Mouse (Mus musculus): ENCODE results near the gene Arntl.
A peak's percentile ranks its signal among the peaks of the same experiment; 100 is the strongest.

The Arntl gene

GRCm38 (mm10) chr7:113206644-113207470 is at the start of gene Arntl:
Arntl (plus strand) TSS chr7:113207465.
- peak; percentile 90 to 91 for DNase-seq (ENCODE audit: low read depth in 2 of 2, low spot score in 2 of 2)

DNA sequence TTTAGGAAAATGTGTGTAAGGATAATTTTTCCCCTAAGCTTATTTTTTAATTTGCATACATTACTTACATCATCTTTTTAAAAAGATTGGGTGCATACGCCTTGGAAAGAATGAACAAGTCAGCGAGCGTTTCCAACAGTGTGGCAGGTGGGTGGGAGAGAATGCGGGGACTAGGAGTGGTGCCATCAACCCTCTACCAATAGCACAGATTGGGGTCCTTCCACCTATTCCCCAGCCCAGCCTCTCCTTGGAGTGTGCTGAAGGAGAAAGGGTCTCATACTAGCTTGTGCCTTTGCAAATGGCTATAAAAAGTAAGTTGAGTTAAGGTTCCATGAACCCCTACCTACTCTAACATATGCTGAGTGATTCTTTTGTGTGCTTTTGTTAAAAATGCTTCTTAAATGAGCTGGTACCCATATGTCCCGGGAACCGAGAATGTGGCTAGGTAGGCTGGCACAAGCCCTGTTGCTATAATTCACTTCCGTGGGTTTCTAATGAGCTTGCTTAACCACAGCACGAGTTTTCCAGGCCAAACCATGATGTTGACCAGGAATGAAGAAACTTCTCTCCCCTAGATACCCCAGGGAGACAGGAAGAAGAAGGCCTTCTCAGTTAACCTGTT is 46.1 kb upstream of the Arntl start:
- DNase-seq (ENCODE audit: low read depth in 2 of 2, low spot score in 2 of 2), result no peak

- DNase-seq (ENCODE audit: low read depth in 2 of 2, low spot score in 2 of 2), result no peak
These were observed 42.5 kb upstream of the Arntl start for GRCm38 (mm10) chr7:113164719-113165118.

- peak in 1 of 2 experiments; percentile 6 for DNase-seq (ENCODE audit: low read depth in 2 of 2, low spot score in 2 of 2)
These were observed 40.2 kb upstream of the Arntl start for GRCm38 (mm10) chr7:113167092-113167491.

- DNase-seq (ENCODE audit: low read depth in 2 of 2, low spot score in 2 of 2), result no peak
These were observed 38.7 kb upstream of the Arntl start for GRCm38 (mm10) chr7:113168609-113169008.

GRCm38 (mm10) chr7:113172425-113172824 is 34.8 kb upstream of the Arntl start:
- no peak for DNase-seq (ENCODE audit: low read depth in 2 of 2, low spot score in 2 of 2)

DNA sequence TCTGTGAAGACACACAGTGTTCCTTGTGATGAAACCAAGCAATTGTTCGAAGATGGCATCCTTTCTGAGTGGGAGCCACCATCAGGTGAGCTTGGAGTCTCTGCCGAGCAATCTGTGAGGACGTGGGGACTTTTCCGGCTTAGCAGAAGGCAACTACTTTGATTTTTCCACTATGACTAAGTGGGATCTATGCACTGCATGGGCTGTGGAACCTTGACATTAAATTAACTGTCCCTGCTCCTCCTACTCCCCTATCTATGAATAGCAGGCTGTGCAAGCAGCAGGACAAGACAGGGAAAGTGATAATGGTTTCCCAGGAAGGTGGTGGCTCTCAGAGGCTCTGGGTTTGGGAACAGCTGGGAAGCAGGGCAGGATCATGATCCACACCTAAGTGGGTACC is 31.8 kb upstream of the Arntl start:
- no peak for DNase-seq (ENCODE audit: low read depth in 2 of 2, low spot score in 2 of 2)

DNA sequence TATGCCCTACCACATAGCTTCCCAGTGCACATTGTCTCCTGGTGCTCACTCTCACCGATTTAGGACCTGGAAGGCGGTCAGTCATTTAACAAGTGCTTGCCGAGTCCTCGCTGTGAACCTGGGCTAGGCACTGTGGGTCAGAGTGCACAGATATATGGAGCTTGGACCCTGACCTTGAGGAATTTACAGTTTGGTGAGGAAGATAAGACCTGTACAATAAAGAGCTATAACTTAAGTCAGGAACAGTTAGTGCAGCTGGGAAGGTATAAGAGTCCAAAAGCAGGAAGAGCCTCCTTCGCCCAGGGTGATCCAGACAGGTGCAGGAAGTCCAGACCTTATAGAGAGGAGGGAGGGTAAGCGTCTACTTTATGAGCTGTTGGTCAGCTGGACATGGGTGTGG is 29.2 kb upstream of the Arntl start:
- DNase-seq (ENCODE audit: low read depth in 2 of 2, low spot score in 2 of 2), result no peak

DNA sequence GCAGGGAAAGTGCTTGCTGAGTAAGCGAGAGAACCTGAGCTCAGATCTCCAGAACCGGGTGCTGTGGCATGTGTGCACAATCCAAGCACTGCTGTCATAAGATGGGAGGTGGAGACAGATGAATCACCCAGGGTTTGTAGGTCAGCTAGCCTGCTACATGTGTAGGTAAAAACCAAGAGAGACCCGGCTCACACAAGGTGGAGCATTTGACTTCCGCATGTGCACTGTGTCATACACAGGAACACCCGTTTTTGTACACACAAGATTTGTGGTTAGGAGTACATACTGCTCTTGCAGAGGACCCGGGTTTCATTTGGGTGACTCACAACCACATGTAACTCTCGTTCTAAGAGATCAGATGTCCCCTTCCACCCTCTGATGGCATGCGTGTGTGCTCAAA is 23.5 kb upstream of the Arntl start:
- DNase-seq (ENCODE audit: low read depth in 2 of 2, low spot score in 2 of 2), result no peak

DNA sequence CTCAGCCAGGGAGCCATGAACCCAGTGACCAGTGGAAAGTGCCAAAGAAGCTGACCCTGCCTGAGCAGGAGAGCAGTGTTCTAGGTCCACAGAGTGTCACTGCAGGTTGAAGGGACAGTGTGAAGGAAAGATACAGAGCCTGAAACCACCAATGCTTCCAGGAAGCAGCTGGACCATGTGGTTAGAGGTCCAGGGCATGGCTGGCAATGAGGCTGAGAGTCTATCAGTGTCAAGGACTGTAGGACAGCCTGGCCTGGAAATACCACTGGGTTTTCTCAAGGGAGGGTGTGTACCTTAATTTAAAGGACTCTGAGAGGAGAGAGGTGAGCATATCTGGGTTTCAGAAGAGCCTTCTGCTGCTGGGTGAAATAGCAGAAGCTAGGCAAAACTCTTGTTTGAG is 22.2 kb upstream of the Arntl start:
- DNase-seq (ENCODE audit: low read depth in 2 of 2, low spot score in 2 of 2), result no peak

DNA sequence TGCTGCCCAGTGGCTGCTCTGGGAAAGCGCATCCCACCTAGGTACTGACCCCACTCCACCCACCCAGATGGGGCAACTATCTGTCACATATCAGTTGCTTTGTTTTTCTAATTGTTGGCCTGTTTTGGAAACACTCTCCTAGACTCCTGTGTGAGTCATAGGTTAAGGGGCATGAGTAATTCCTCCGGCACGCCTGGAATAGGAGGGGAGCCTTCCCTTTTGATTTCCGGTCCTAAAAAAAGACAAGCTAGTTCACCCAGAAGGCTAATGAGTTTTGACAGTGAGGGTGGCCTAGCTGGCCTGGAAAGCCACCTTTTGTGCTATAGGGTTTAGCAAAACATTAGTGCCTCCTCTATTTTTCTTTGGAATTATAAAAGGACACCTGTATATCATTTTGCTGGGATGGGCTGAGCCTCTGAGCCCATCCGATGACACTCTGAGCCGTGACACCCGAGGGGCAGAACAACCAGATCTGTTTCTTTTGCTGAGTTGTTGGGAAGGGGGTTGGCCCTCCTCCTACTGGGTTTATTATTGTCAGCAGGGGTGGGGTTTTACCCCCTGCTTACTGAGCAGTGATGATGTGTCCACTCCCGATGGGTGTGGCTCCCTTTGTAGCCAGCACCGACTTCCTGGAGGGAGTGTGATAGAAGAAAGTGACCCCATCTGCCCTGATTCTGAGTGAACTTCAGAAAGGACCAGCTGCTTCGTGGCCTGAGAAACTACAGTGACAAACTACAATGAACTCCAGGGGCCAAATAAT is 21.0 kb upstream of the Arntl start:
- DNase-seq (ENCODE audit: low read depth in 2 of 2, low spot score in 2 of 2), result no peak

DNA sequence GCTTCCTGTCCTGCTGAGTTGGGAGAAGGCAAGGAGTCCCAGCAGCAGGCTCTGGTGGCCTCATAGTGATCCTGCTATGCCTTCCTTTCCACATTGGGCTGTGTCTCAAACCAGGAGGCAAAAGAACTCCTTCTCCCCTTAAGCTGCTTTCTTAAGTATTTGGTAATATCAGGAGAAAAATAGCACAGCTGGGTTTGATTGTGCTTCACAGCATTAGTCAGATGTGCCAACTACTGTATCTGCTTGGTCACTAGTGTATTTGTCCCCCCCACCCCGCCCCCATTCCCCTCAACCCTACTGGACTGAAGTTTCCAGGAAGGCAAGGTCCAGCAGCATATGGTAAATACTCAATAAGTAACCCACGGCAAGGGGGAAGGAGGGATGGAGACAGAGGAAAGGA is 19.2 kb upstream of the Arntl start:
- DNase-seq (ENCODE audit: low read depth in 2 of 2, low spot score in 2 of 2), result no peak

- DNase-seq (ENCODE audit: low read depth in 2 of 2, low spot score in 2 of 2), result no peak
These were observed 18.7 kb upstream of the Arntl start for GRCm38 (mm10) chr7:113188566-113188965.

DNA sequence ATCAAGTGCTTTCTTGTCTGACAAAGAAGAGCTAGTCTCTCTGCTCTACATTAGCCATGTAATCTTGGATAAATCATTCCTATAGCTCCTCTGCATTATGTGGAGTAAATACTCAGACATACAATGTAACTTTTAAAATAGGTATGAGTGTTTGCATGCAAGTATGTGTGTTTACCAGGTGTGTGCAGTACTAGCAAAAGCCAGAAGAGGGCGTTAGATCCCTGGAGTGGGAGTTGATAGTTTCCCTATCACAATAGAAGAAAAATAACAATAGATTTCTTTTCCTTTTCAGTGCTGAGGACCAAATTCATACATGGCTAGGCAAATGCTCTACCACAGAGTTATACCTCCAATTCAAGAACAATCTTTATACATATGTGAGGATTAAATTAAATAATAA is 15.5 kb upstream of the Arntl start:
- no peak for DNase-seq (ENCODE audit: low read depth in 2 of 2, low spot score in 2 of 2)

DNA sequence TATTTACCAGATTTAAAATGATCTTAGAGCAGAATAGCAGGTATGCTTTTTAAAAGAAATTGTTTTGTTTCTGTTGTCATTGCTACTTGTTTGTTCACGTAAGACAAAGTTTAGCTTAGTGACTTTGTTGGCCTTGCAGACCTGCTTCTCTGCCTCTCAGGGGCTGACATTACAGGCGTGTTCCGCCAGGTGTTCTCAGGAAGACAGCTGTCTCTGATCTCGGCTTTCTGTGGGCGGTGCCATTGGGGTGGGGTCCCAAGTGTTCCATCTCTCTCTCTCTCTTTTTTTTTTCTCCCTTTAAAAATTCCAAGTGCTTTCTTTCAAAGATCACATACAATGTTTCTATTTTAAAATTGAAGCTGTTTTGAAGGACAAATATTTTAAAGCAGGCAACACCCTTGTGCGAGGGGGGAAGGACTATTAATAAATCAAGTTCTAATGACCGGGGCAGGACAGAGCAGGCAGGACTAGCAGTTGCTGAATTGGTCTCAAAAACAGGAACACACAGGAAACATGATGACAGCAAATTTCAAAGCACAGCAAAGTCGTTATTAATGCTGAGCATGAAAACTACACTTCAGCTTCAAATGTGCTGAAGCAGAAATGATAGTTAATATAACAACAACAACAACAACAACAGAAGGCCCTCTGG is 14.4 kb upstream of the Arntl start:
- no peak for DNase-seq (ENCODE audit: low read depth in 2 of 2, low spot score in 2 of 2)

DNA sequence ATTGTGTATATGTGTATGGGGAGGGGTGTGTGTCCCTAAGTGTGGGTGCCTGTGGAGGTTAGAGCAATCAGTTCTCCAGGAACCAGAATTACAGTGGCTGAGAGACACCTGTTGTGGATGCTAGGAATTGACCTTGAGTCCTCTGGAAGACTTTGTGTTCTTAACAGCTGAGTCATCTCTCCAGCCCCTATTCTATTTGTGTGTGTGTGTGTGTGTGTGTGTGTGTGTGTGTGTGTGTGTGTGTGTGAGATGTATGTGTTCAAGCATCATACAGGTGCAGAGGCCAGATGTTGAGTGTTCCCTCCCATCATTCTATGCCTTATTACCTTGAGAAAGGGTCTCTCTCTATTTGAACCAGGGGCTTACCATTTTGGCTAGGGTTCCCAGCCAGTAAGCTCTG is 13.4 kb upstream of the Arntl start:
- DNase-seq (ENCODE audit: low read depth in 2 of 2, low spot score in 2 of 2), result no peak

DNA sequence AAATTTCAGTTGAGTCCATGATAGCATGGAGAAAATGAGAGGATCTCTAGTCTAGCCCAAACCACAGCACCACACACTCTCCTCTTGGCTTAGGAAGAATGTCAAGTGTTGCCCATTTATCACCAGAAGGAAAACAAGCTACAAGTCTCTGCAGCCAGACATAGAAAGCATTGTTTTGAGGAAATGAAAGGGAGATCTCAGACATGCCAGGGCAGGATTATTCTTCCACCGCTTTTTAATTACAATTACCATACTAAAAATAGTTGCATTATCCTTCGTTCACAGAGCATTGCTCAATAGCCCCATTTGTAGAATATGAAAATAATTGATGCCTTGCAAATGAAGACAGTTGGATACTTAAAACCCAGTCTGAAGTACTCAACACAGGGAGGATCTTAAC is 12.0 kb upstream of the Arntl start:
- DNase-seq (ENCODE audit: low read depth in 2 of 2, low spot score in 2 of 2), result no peak

DNA sequence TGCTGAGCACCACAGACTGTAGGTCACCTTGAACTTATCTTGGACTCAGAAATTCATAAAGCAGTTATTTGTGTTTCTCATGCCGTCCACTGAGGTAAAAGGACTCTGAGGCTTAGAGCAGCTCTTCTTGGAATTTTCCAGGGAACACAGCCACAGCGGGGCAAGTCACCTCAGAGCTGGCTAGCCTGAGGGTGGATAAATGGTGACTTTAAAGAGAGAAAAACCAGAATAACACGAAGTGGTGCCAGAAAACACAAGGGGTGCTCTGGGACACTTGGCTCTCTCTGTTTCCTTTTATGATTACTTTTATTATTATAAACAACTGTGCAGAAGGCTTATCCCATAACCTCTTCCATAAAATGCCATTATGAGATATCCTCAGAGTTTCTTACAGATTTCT is 11.1 kb upstream of the Arntl start:
- no peak for DNase-seq (ENCODE audit: low read depth in 2 of 2, low spot score in 2 of 2)

DNA sequence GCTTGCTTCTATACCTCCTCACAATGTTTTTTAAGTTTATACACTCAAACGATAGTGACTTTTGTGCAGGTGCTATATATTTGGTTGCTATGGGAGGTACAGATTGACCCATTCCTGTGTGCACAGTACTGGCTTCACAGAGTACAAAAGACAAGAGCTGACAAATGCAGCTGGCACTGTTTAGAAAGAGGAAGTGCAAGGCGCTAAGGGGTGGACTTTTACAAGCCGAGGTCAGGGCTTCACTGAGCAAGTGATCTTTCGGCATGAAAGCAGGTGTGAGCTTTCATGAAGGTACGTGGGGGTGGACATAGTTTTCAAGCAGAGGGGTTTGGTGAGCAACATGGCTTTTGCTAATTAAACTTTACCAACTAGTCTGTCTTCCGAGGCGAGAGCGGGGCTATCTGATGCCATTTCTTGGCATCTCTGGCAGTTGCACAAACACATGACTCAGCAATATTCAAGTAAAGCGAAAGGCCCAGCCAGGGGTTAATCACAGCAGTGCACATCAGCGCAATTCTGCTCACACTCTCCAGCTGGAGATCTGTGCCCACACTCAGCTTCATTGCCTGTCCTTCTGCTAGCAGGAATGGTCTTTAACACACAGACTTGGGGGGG is 10.0 kb upstream of the Arntl start:
- DNase-seq (ENCODE audit: low read depth in 2 of 2, low spot score in 2 of 2), result no peak

DNA sequence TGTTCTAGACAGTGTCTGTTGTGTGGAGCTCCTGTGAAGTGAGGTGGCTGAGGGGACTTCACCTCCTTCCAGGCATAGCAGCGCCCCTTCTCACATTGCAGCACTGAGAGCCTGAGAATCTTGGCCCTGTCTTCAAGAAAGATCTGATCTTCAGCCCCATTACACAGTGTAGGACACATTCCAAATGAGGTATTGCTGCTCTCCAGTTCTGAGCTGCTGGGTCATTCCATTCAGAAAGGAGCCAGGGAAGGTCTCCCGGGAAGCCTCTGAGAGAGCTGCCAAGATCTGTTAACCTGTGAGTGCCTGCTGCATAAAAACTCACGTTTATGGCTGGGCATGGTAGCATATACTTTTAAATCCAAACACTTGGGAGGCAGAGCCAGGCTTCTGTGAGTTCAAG is 5.7 kb upstream of the Arntl start:
- DNase-seq (ENCODE audit: low read depth in 2 of 2, low spot score in 2 of 2), result no peak

Data from CD8-positive naive resting alpha-beta T cell, adult 2 months (primary cell).